Mouse (Mus musculus) small intestine, adult 2 months (tissue): ENCODE data around the gene Ptprn2.

Experiments
- CTCF ChIP-seq: fragments of 200-500 bp; IDR thresholded peaks from 2 replicates; pipeline ENCODE4 v1.5.1; 2012; ENCODE audit warnings: low read depth, mild to moderate bottlenecking, control low read depth, inconsistent platforms, low read length, moderate library complexity, mixed read lengths; ENCODE audit not compliant: insufficient replicate concordance, insufficient read length; ENCODE audit errors: extremely low read depth
- POLR2A ChIP-seq: fragments of 200-500 bp; IDR thresholded peaks from 2 replicates; pipeline ENCODE4 v1.6.1; 2012; ENCODE audit warnings: low read depth, mild to moderate bottlenecking, control low read depth, inconsistent platforms, low read length, moderate library complexity

DNA sequence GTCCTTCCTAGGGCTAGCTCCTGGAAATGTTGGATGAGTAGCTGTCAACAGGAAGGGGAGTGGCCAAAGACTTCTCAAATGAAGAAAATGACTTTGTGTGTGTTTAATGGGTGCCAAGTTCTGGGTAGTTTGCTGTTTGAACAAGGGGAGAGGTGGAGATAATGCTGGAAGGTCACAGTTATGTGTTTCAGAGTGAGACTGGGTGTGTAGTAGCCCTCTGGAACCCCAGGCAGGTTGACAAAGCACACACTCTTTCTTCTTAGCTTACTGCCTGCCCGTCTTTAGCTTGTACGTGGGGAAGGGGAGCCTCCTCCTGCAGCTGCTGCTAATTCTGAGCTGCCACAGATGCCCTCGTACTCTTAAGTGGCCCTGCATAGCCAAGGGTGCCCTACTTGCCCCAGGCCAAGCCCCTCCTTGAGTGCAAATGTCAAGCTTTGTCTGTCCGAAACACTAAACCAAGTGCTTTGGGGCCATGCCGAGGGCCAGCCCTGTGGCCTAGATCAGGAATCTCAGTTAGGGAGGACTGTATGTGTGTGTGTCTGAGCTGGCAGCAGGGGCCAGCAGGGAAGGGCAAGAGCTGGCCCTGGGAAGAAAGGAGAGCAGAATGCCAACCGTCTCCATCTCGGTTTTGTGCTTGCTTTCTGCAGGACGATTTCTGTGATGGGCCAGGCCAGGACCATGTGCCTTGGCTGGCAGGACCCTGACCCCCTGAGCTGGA is 95.5 kb downstream of the Ptprn2 start:
- no peak for TF ChIP-seq CTCF
- TF ChIP-seq POLR2A, result no peak
